Mouse (Mus musculus) G1E-ER4 (cell line): ENCODE data around the gene Kif26b. TPM values are rescaled to one million over a fixed set of nuclear protein-coding genes. Genes with fewer than 3 reads are reported as not detected.

Experiments used
- GATA1 ChIP-seq: IDR thresholded peaks from one replicate; pipeline ENCODE4 v1.8.0; 2012; ENCODE audit warnings: low read length, inconsistent platforms
- polyA plus RNA-seq: library from polyadenylated mRNA; stranded (reverse); fragments of >175 nt; gene quantifications from 2 replicates; pipeline ENCODE4 v1.2.3, GENCODE M21; 2012

Kif26b gene
- polyA plus RNA-seq, 1 experiment = 0.01 TPM

DNA sequence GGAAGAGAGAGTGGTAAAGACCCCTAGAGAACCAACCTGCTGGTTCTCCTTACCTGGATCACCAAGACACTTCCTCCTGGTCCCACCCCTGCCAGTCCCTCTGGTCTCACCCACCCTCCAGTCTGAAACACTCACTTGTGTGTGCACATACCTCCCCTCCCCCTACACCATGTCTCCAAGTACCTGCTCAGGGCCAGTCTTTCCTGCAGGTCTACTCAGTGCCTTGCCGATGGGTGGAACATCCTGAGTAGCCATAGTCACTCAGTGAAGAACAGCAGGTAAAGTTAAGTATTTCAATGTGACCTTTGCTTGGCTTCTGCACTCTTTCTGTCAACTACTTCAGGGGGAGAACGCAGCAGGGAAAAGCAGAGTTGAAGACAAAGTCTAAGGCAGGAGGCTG is 268.5 kb downstream of the Kif26b start:
- TF ChIP-seq GATA1 = no peak

DNA sequence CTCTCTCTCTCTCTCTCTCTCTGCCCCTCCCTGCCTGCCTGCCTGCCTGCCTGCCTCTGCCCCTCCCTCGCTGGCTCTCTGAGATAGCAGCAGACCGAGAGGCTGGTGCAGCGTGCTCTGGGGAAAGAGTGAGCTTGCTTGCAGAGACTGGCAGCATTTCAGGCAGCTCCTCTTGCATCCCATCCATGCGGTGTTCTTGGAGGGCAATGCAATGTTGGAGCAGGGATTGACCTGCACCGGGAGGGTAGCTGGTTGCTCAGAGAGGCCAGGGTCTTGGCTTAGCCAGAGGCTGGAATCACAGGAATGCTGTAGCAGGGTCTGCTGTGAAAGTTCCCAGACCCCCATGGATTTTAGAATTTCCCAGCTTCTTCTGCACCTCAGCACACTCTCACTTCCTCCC is 269.4 kb downstream of the Kif26b start:
- TF ChIP-seq GATA1 = no peak

DNA sequence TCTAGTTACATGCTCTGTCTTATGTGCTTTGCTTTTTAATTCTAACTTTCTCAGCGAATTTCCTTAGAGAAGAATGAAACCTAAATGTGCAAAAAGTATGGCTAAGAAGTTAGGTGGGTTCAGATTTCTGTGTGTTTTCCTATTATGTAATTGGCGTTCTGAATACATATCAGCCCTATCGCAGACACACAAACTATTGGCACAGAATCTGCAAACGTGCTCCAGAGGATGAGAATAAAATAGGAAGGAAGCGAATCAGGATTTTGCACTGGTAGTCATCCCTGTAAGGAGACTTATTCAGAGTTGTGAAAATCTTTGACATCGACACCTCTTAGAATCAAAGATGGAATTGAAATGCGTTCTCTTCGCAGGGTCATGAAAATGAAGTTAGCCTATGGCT is 270.0 kb downstream of the Kif26b start:
- no peak for TF ChIP-seq GATA1

- TF ChIP-seq GATA1 = no peak
These were observed 271.1 kb downstream of the Kif26b start for GRCm38 (mm10) chr1:178799836-178800552.

GRCm38 (mm10) chr1:178803155-178803554 is 274.2 kb downstream of the Kif26b start:
- no peak for TF ChIP-seq GATA1

DNA sequence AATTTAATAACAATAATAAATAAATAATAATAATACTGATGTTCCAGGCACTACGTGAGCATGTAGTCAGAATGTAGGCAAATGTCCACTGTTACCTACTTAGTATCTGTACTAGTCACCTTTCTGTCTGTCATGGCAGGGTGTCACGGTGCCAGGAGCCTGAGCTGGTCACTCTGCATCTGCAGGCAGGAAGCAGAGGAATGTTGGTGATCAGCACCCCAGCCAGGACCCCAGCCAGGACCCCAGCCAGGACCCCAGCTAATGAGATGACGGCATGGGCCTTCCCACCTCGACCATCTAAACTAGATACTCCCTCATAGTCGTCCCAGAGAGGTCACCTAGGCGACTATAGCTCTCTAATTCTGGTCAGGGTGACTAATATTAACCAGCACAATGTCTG is 288.6 kb downstream of the Kif26b start:
- TF ChIP-seq GATA1 = no peak

DNA sequence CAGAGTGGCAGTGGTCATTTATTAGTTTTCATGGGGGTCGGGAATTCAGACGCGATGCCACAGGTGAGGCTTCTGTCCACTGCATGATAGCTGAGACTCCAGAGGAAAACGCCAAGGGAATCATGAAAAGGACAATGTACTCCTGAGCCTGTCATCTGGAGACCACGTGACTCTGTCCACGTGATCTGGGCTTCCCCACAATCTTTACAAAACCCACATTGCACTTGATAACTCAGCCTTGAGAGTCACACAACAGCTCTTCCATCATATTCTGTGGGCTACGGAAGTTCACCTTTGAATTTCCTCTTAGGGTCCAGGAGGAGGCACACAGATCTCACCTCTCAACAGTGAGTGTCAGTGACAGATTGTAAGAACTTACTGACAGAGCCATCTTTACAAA is 290.1 kb downstream of the Kif26b start:
- no peak for TF ChIP-seq GATA1

- no peak for TF ChIP-seq GATA1
These were observed 291.2 kb downstream of the Kif26b start for GRCm38 (mm10) chr1:178820079-178820478.

DNA sequence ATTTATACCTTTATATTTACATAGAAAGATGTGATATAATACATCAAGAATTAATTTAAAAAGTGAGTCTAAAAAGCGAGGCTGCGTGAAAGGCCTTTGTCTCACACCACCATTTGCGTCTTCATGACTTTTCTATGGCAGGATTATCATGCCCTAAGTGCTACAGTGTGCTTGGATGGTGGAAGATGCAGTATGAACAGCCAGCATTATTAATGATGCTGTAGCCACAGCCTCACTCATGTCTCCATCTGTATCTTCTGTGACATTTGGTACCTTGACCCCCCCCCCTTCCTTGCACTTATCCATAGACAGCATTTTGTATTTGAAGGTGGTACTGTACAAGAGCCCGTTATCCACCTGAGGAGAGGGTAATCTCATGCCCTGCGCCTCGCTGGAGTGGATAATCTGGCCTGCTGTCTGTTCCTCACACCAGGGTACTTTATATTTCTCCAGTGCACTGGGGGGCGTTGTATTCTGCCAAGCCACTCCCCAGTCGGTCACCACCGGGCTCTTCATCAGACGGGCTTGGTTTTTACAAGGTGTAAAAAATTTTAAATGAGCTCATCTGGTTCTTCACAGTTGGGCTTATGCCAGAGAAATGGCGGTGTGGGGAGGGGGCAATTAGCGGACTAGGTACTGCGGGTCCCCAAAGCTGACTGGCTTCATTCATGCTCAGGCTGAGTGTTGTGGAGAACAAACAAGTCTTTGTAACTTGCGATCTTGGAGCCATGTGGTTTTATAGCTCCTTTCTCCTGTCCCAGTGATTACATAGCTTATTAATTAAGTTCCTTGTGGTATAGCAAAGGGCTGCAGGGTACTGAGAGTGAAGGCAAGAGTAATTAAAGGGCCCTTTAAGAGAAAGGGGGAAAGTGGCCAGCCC is 291.9 kb downstream of the Kif26b start:
- no peak for TF ChIP-seq GATA1

DNA sequence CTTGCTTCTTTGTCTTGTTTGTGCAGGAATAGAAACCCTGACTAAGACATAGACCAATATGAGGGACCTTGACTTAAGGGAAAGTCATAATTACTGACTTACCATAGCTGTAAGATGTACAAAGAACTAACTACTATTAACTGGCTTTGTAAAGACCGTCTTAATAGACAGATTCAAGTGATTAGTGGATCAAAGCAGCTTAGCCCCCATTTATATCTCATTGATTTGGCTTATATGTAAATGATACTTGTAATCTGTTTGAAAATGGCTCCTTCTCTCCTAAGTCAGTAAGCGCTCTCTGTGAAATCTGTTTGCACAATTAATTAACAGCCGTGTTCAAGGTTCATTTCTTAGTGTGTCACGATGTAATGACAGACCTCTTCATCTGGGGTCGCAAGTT is 295.9 kb downstream of the Kif26b start:
- TF ChIP-seq GATA1 = no peak

GRCm38 (mm10) chr1:178827223-178827622 is 298.3 kb downstream of the Kif26b start:
- no peak for TF ChIP-seq GATA1

DNA sequence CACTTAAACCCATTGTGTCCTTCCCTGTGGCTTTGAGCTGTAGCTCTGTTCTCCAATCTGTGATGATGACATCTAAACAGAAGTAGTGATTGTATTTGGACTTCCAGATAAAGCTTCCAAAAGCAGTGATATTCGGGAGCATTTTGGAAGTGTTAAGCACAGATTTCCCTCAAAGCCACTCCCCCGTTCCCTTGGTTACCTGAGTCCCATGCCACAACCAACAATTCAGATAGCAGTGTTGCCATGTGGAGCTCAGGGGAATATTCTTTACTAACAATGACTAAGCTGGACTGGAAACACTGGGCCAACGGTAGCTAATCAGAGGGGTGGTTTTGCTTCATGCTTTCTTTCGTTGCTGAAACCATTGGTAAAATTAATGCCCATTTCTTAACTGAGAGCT is 300.5 kb downstream of the Kif26b start:
- TF ChIP-seq GATA1 = no peak

- TF ChIP-seq GATA1 = no peak
These were observed 303.6 kb downstream of the Kif26b start for GRCm38 (mm10) chr1:178832571-178832970.

GRCm38 (mm10) chr1:178835805-178836204 is 306.9 kb downstream of the Kif26b start:
- TF ChIP-seq GATA1 = no peak

GRCm38 (mm10) chr1:178836998-178837397 is 308.1 kb downstream of the Kif26b start:
- no peak for TF ChIP-seq GATA1

DNA sequence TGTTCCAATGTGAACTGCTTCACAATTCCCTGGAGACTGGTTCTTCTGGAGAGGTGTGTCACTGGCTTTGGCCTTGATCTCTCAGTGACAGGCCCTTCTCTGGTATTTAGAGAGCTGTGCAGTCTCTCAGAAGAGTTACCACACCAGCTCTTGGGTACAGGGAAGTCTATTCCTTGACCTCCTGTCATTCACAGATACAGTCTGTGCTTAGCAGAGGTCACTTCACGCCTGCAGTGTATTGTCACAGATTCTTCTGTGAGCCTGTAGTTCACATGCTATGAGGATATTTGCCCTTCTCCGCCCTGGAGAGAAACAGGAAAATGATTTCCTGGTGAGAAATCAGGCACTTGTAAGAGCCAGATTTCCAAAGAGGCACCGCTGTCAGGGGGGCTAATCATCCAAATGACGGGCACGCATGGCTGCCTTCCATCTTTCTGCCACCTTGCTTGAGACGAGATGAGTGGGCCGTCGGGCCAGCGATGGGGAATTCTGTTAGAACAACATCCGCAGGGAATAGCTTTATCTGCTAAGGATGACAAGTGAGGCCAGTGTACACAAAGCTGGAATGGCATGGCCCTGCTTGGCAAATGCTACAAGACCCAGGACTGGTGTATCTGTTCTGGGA is 309.9 kb downstream of the Kif26b start:
- no peak for TF ChIP-seq GATA1
